Mouse (Mus musculus) megakaryocyte-erythroid progenitor cell, adult 5-6 weeks (primary cell): ENCODE data around the gene Traip. TPM values are rescaled to one million over a fixed set of nuclear protein-coding genes. Genes with fewer than 3 reads are reported as not detected.

Source experiments
- ATAC-seq: replicated peaks from 2 replicates; pipeline ENCODE4 v1.8.0; 2016; ENCODE audit warnings: mild to moderate bottlenecking, inconsistent platforms; ENCODE audit not compliant: severe bottlenecking, poor library complexity, low FRiP score, low TSS enrichment
- total RNA-seq, 2 experiments: library from RNA; stranded (forward) in 1 of 2; stranded (reverse) in 1 of 2; fragments of 200-1000, 215-1000 nt in 1 of 2; fragments of >200 nt in 1 of 2; fragmentation: Nextera tagmentation in 1 of 2; gene quantifications; 2 replicates each; pipeline ENCODE4 v1.2.3; 2014 to 2017

The Traip gene
- total RNA-seq, 2 experiments from 2014 or later, result 17.2 to 22.4 TPM

DNA sequence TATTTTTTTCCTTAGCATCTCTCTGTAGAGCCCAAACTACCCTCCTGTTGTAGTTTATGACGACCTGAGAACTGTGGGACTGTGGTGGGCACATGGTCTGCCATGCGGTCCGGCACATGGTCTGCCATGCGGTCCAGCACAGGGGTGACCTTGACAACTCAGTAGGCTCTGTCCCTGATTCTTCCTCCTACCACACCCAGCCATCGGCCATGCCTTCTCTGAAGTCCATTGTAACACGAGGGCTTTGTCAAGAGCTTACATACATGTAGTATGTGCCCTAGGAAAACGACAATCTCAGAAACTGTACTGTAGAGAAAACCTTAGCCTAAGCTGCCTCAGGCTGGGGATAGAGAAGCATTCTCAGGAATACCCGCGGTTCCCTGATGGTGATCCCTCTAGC lies 14.7 kb downstream of the Traip start:
- no peak for ATAC-seq

GRCm38 (mm10) chr9:107966676-107967075 lies 16.7 kb downstream of the Traip start:
- no peak for ATAC-seq

- ATAC-seq, result no peak
Measured at GRCm38 (mm10) chr9:107967437-107967836, 17.5 kb downstream of the Traip start.

- no peak for ATAC-seq
Measured at GRCm38 (mm10) chr9:107968531-107968930, 18.6 kb downstream of the Traip start.

GRCm38 (mm10) chr9:107970311-107970710 lies 20.4 kb downstream of the Traip start:
- no peak for ATAC-seq

- peak; percentile 79 for ATAC-seq
Measured at GRCm38 (mm10) chr9:107971690-107972541, 22.0 kb downstream of the Traip start.

- ATAC-seq, result peak; percentile 49
Measured at GRCm38 (mm10) chr9:107974491-107975171, 24.7 kb downstream of the Traip start.

- ATAC-seq, result peak; percentile 62
Measured at GRCm38 (mm10) chr9:107975399-107976386, 25.8 kb downstream of the Traip start, which contains the start of gene Uba7. TSS of gene Uba7 (plus strand) at chr9:107975505.

DNA sequence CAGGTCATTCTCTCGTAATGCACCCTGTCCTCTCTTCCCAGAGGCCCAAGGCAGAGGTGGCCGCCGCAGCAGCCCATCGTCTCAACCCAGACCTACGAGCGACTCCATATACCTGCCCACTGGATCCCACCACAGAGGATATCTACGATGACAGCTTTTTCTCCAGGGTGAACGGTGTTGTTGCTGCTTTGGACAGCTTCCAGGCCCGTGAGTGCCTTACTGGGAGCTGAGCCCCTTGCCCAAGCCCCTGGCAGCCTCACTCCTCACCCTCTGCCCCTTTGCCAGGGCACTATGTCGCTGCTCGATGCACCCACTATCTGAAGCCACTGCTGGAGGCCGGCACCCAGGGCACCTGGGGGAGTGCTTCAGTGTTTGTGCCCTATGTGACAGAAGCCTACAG lies 28.9 kb downstream of the Traip start:
- ATAC-seq, result no peak

DNA sequence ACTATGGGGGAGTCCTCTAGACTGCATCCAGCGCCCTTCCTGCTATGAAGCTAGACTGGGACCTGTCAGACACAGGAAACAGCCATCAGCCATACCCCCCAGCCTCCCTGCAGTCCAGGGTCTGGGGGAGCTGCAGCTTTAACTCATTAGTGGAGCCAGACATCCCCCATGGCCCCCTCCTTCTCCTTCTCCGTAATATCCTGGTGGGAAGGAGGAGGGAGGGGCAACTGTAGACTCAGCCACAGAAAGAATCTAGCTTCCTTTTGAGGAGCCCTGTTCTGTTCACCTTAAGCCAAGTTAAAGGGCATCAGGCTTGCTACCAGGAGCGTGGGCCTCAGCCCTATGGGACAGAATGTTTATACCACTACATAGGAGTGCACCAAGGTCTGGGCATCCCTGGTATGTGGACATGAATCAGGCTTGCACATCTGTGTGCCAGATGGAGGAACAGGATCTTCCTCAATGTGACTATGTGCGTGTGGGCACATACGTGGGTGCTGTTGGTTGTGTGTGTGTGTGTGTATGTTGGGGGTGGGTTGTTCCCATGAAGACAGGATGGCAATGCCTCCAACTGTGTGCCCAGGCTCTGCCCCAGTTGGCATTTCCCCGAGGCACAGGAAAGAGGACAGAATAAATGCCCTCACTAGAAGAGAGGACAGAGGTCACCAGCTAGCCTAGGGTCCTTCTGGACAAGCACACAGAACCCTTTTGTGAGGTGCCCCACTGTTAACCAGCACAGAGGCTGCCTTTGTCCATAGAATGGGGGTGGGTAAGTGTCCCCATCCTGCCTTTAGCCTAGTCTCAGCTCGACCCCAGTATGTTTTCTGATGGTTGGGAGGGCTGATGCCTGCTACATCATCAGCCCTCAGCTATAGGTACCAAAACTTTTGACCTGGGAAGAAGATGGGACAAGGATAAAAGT lies 32.0 kb downstream of the Traip start:
- ATAC-seq, result no peak

DNA sequence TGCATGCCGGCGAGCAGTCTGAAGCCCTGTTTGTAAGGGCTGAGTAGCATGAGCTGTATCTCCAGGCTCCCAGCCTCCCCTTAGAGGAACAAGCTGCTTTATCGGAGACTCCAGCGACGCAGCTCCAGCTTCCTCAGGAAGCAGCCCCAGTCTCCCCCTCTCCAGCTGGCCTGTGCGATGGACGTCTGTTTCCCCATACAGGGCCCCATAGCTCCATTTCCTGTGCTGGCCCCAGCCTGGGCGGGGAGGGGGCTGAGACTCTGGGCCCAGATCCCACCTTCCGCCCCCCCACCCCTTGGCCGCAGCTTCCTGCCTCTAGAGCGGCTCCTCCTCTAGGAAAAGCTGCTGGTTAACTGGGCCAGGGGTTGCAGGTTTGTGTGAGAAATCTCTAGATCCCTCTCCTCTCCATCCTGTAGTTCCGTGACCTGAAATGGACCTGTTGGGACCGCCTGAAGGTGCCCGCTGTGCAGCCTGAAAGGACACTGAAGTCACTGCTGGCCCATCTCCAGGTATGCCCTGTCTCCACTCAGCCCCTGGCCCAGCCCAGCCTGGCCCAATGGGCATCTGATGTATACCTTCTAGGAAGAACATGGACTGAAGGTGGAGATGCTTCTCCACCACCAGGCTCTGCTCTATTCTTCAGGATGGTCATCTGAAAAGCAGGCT lies 32.9 kb downstream of the Traip start, which contains the start of gene Gm20661:
Gm20661 (plus strand) TSS at position 378 of the 666 bp plus-strand sequence.
- ATAC-seq, result peak; percentile 72

DNA sequence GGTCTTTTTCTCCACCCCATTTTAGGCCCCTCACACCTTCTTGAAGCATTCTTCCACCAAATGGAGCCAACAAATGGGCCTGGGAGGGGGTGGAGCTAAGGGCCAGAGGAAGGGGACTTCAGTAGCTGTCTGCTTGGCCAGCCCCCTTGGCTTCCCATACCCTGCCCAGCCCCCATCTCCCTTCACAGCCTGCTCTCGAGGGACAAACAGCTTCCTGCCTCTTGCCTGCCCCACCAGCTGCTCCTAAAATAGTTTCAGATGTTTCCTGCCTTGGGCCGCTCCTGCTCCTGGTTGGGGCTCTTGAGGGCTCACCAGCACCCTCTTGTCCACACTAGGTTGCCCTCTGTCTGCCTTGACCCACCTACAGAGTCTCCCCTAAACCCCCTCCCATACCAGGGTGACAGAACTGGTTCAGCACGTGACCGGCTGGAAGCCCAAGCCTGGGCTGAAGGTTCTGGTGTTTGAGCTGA lies 33.5 kb downstream of the Traip start:
- ATAC-seq, result no peak

GRCm38 (mm10) chr9:107984052-107984753 lies 34.3 kb downstream of the Traip start:
- no peak for ATAC-seq

DNA sequence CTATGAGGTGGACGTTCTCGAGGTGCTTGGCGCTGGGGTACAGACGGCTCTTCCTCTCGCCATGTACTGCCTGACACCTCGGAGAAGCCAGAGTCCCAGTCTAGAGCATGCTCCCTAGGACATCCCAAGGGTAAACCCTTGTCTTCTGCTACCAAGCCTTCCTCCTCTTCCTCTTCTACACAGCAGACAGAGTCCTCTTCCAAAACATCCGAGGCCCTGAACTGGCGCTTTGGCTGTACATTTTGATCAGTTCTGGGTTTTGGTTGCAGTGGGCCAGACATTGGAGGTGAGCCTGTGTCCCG lies 34.8 kb downstream of the Traip start:
- ATAC-seq, result no peak

- peak; percentile 66 for ATAC-seq
Measured at GRCm38 (mm10) chr9:107985131-107986119, 35.5 kb downstream of the Traip start, which contains the start of gene Inka1. TSS of gene Inka1 (minus strand) at chr9:107985879.

GRCm38 (mm10) chr9:107986376-107986775 lies 36.4 kb downstream of the Traip start:
- 0 out of 2 replicates have a peak, but pooled peaks have one; percentile 24 for ATAC-seq
